Mouse (Mus musculus) adrenal gland, postnatal 14 days (tissue): ENCODE results near the gene Pcdh19. TPM values are rescaled to one million over a fixed set of nuclear protein-coding genes. Genes with fewer than 3 reads are reported as not detected.

ENCODE experiments used
- DNase-seq: peaks from one replicate; pipeline ENCODE4 v3.0.0; 2021; ENCODE audit warnings: mixed read lengths
- total RNA-seq: library from RNA; stranded (reverse); gene quantifications from 2 replicates; pipeline ENCODE4 v1.2.3, GENCODE M21; 2021

Pcdh19 gene
- total RNA-seq, 1 experiment from 2014 or later, result 8.1 TPM

- DNase-seq, result no peak
Measured at GRCm38 (mm10) chrX:133657308-133658302, 31.2 kb downstream of the Pcdh19 start.

GRCm38 (mm10) chrX:133655876-133656538 is 32.8 kb downstream of the Pcdh19 start:
- no peak for DNase-seq

- DNase-seq, result no peak
Measured at GRCm38 (mm10) chrX:133655196-133655595, 33.6 kb downstream of the Pcdh19 start.

- no peak for DNase-seq
Measured at GRCm38 (mm10) chrX:133653071-133653470, 35.7 kb downstream of the Pcdh19 start.

GRCm38 (mm10) chrX:133650379-133650778 is 38.4 kb downstream of the Pcdh19 start:
- DNase-seq, result no peak

- no peak for DNase-seq
Measured at GRCm38 (mm10) chrX:133647809-133648208, 41.0 kb downstream of the Pcdh19 start.

GRCm38 (mm10) chrX:133639445-133639844 is 49.3 kb downstream of the Pcdh19 start:
- no peak for DNase-seq

- DNase-seq, result no peak
Measured at GRCm38 (mm10) chrX:133629538-133629937, 59.2 kb downstream of the Pcdh19 start.

GRCm38 (mm10) chrX:133618222-133618621 is 70.6 kb downstream of the Pcdh19 start:
- DNase-seq, result no peak

GRCm38 (mm10) chrX:133605828-133606227 is 83.0 kb downstream of the Pcdh19 start:
- DNase-seq, result no peak

- no peak for DNase-seq
Measured at GRCm38 (mm10) chrX:133604272-133604671, 84.5 kb downstream of the Pcdh19 start.

GRCm38 (mm10) chrX:133602068-133602467 is 86.7 kb downstream of the Pcdh19 start:
- no peak for DNase-seq

GRCm38 (mm10) chrX:133601658-133602057 is 87.1 kb downstream of the Pcdh19 start:
- DNase-seq, result no peak

- DNase-seq, result no peak
Measured at GRCm38 (mm10) chrX:133601195-133601594, 87.6 kb downstream of the Pcdh19 start.

GRCm38 (mm10) chrX:133575601-133576382 is 113.0 kb downstream of the Pcdh19 start:
- DNase-seq, result no peak

- no peak for DNase-seq
Measured at GRCm38 (mm10) chrX:133565355-133565754, 123.4 kb downstream of the Pcdh19 start.

Other genes with a start within 250 kb of the Pcdh19 start
- gene Tnmd, start 162.0 kb upstream of the Pcdh19 start, total RNA-seq, result 0.38 and 0.41 TPM in 2 replicates
- 20.9 and 23.7 TPM in 2 replicates for gene Tspan6, start 209.4 kb upstream of the Pcdh19 start, total RNA-seq
- 1.9 and 2.2 TPM in 2 replicates for gene Srpx2, start 219.4 kb upstream of the Pcdh19 start, total RNA-seq